ENCODE assay signal across 14 mouse cellular contexts in genomic region chr1:61265706-61266127, GRCm38 (mm10).
A peak's percentile ranks its signal among the peaks of the same experiment; 100 is the strongest.
DNase-seq lines count a peak whose midpoint lies in the region; ATAC-seq and TF ChIP-seq lines count a peak whose summit lies in the region.
"Had no signal": no experiment of that assay in that cellular context is flagged by ENCODE, and none has a peak within 500 bp of the region (broad histone marks: within the 10 kb centered on the region; RNA-seq: fewer than 3 reads in every experiment).

No protein-coding gene starts in this region.

- no peak overlapping the region for H3K9ac ChIP-seq in kidney, postnatal 0 days (ENCODE audit: low read depth, low read length)
- H3K9ac ChIP-seq in forebrain, embryonic 15.5 days (replicated peaks) = no peak overlapping the region
- peak overlapping the region; percentile 18; the same call in 1 of the 2 replicates for H3K9ac ChIP-seq in midbrain, embryonic 11.5 days (ENCODE audit: low read length)

- TF ChIP-seq CTCF in kidney, postnatal 0 days (IDR thresholded peaks at IDR 0.05; ENCODE audit: low read depth) = no peak

- H3K36me3 ChIP-seq in kidney, postnatal 0 days (ENCODE audit: insufficient read depth, low read length) = no peaks in the 10 kb centered on the region
- H3K36me3 ChIP-seq in forebrain, embryonic 15.5 days = no peaks in the 10 kb centered on the region
- H3K36me3 ChIP-seq in midbrain, embryonic 11.5 days (ENCODE audit: control insufficient read depth, insufficient read depth, low read length) = no peaks in the 10 kb centered on the region

- H3K4me3 ChIP-seq in kidney, postnatal 0 days (replicated peaks; ENCODE audit: low read depth, low read length) = no peak overlapping the region
- H3K4me3 ChIP-seq in forebrain, embryonic 15.5 days = no peak overlapping the region
- H3K4me3 ChIP-seq in midbrain, embryonic 11.5 days (ENCODE audit: low read depth, low read length) = no peak overlapping the region

- no peak overlapping the region for H3K4me2 ChIP-seq in kidney, postnatal 0 days (ENCODE audit: low read length)
- 0 out of 2 replicates have a peak overlapping the region, but pooled peaks have one; percentile 2 for H3K4me2 ChIP-seq in forebrain, embryonic 15.5 days (replicated peaks)
- no peak overlapping the region for H3K4me2 ChIP-seq in midbrain, embryonic 11.5 days
- H3K4me2 ChIP-seq: heart, embryonic 11.5 days; liver, embryonic 11.5 days had no signal

- DNase-seq in kidney, postnatal 0 days (ENCODE audit: low spot score) = peak; percentile 34
- DNase-seq in kidney, adult 11 months = no peak
- DNase-seq in midbrain, embryonic 11.5 days (ENCODE audit: low spot score, missing footprints) = peak; percentile 85
- DNase-seq in retina, postnatal 7 days (ENCODE audit: low read depth, low spot score) = peak; percentile 59
- DNase-seq in ovary, adult 18-20 months (ENCODE audit: low spot score) = no peak
- no peak for DNase-seq in adrenal gland, adult 2 months
- no peak for DNase-seq in left cerebral cortex, adult 9 months (ENCODE audit: low spot score in 2 of 2)
- DNase-seq: cerebellum, postnatal 36 days; kidney, postnatal 14 days; lung, postnatal 14 days; right cerebral cortex, postnatal 25 days had no signal

- no peak overlapping the region for H3K27ac ChIP-seq in kidney, postnatal 0 days
- peak overlapping the region; percentile 72 for H3K27ac ChIP-seq in forebrain, embryonic 15.5 days (replicated peaks)
- no peak overlapping the region for H3K27ac ChIP-seq in midbrain, embryonic 11.5 days (ENCODE audit: low read depth, low read length)

- no peaks in the 10 kb centered on the region for H3K4me1 ChIP-seq in kidney, postnatal 0 days (replicated peaks; ENCODE audit: insufficient read depth, low read length)
- peaks cover 14% of the 10 kb centered on the region for H3K4me1 ChIP-seq in forebrain, embryonic 15.5 days
- H3K4me1 ChIP-seq in midbrain, embryonic 11.5 days (ENCODE audit: control insufficient read depth, insufficient read depth, low read length) = peaks cover 12% of the 10 kb centered on the region

- no peaks in the 10 kb centered on the region for H3K9me3 ChIP-seq in kidney, postnatal 0 days (replicated peaks; ENCODE audit: low read length)
- H3K9me3 ChIP-seq in forebrain, embryonic 15.5 days = no peaks in the 10 kb centered on the region
- no peaks in the 10 kb centered on the region for H3K9me3 ChIP-seq in midbrain, embryonic 11.5 days (ENCODE audit: control insufficient read depth, low read length)

- no peak for ATAC-seq in kidney, postnatal 0 days (replicated peaks; ENCODE audit: low FRiP score, low read depth)
- peak; percentile 92 for ATAC-seq in forebrain, embryonic 15.5 days (replicated peaks)
- peak; percentile 72 for ATAC-seq in midbrain, embryonic 11.5 days (ENCODE audit: low FRiP score)

- no peaks in the 10 kb centered on the region for H3K27me3 ChIP-seq in kidney, postnatal 0 days (ENCODE audit: insufficient read depth, low read length)
- H3K27me3 ChIP-seq in forebrain, embryonic 15.5 days = no peaks in the 10 kb centered on the region
- H3K27me3 ChIP-seq in midbrain, embryonic 11.5 days (ENCODE audit: control insufficient read depth, insufficient read depth, low read length) = no peaks in the 10 kb centered on the region; the same call in 1 of the 2 replicates

- 20% methylated on average over 4 of the region's 4 CpGs for WGBS in kidney, postnatal 0 days
- WGBS in forebrain, embryonic 15.5 days = 7% methylated on average over 4 of the region's 4 CpGs
- 2% methylated on average over 4 of the region's 4 CpGs for WGBS in midbrain, embryonic 11.5 days

Comparison
In these comparisons a context has a peak if more than half of its experiments do, and no peak if none do; other contexts are left out.
1. DNase-seq: peak in kidney, postnatal 0 days (single experiment), midbrain, embryonic 11.5 days (single experiment) and retina, postnatal 7 days (single experiment); none in kidney, adult 11 months (single experiment), ovary, adult 18-20 months (single experiment), adrenal gland, adult 2 months (single experiment) and left cerebral cortex, adult 9 months (0 of 2).